Mouse (Mus musculus): ENCODE measurements at regions not wholly inside any gene's neighbourhood (a gene's known extent, or its start where the extent isn't known, plus 50 kb on each side); places are given as distances from the start of the nearest gene placed in this dataset.

DNA sequence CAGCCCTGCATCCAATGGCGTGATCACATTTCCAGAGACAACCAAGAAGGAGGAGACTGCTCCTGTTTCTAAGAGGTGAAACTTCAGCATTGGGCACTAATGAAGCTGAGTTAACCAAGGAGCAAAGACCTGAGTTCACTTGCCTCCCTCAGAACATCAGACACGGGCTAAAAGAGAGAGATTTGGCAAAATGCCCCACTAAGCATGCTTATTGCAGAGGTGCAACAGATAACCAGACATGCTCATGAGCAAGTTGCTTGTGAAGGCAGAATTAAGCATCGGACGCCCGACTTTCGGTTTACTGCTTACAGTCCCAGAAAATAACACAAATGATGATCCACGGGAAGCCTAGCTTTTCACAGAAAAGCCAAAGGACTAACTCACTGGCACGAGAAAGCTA, 228.8 kb downstream of the Gm4791 start:
- Histone ChIP-seq H3K36me3 (no peaks in the 10 kb centered on the region), H3K4me1 (peaks cover 3% of the 10 kb centered on the region; the same call in 1 of the 2 replicates), H3K4me3 (replicated peaks) (no peak overlapping the region), H3K27me3 (replicated peaks) (no peaks in the 10 kb centered on the region), H3K4me2 (no peak overlapping the region), H3K9me3 (replicated peaks) (no peaks in the 10 kb centered on the region), H3K9ac (replicated peaks) (no peak overlapping the region), H3K27ac (replicated peaks) (no peak overlapping the region)
- no peak for ATAC-seq (ENCODE audit: low FRiP score)
- 81% methylated on average over 8 of the region's 8 CpGs for WGBS

- WGBS = 61% methylated on average over 5 of the region's 5 CpGs
- no peak overlapping the region for H3K4me2 ChIP-seq
- no peaks in the 10 kb centered on the region for H3K36me3 ChIP-seq
- H3K9me3 ChIP-seq (replicated peaks) = no peaks in the 10 kb centered on the region
- H3K4me1 ChIP-seq = peaks cover 3% of the 10 kb centered on the region; the same call in 1 of the 2 replicates
- no peak overlapping the region for H3K9ac ChIP-seq (replicated peaks)
- H3K27ac ChIP-seq (replicated peaks) = no peak overlapping the region
- no peaks in the 10 kb centered on the region for H3K27me3 ChIP-seq (replicated peaks)
- ATAC-seq (ENCODE audit: low FRiP score) = no peak
- H3K4me3 ChIP-seq (replicated peaks) = no peak overlapping the region
Measured at GRCm38 (mm10) chr9:47228736-47229135, 230.2 kb downstream of the Gm4791 start.

DNA sequence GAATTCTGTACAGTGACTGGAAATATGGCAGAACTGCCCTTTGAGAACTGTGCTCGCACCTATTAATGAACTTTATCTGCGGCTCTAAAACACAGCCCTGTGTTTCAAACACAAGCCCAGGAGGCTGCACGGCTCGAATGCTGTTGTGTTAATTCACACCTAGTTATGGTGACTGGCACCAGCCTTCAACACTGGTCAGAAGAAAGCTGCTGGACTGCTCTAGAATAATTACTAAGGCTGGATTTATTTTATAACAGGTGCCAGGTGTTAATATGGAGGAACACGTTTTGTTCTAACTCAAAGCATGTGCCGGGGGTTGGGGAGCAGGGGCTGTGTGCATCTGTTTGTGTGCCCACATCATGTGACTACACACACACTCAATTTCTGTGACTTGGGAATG, 230.8 kb downstream of the Gm4791 start:
- WGBS = 59% methylated on average over 6 of the region's 6 CpGs
- Histone ChIP-seq H3K9ac (replicated peaks) (no peak overlapping the region), H3K4me2 (no peak overlapping the region), H3K27ac (replicated peaks) (no peak overlapping the region), H3K36me3 (no peaks in the 10 kb centered on the region), H3K27me3 (replicated peaks) (no peaks in the 10 kb centered on the region), H3K9me3 (replicated peaks) (no peaks in the 10 kb centered on the region), H3K4me3 (replicated peaks) (no peak overlapping the region), H3K4me1 (peaks cover 3% of the 10 kb centered on the region; the same call in 1 of the 2 replicates)
- no peak for ATAC-seq (ENCODE audit: low FRiP score)

DNA sequence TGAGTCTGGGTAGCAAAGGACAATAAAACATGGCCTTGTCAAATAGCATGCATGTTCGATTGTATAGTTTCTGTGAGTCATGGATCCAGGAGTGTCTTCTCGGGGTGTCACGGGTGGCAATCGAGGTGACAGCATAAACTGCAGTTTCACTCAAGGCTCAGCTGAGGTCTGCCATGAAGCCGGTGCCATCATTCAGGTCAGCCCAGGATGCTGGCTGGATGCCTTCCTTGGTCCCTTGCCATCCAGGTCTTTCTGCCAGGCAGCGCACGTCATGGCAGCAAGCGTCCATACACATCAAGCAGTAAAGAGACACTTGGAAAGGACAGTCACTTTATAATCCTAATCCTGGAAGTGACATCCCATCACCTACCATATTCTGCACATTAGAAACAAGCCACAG, 242.4 kb downstream of the Gm4791 start:
- H3K36me3 ChIP-seq = no peaks in the 10 kb centered on the region
- WGBS = 82% methylated on average over 8 of the region's 8 CpGs
- ATAC-seq (ENCODE audit: low FRiP score) = no peak

GRCm38 (mm10) chr9:47242051-47242450, 243.5 kb downstream of the Gm4791 start:
- H3K27ac ChIP-seq (replicated peaks) = no peak overlapping the region
- no peaks in the 10 kb centered on the region for H3K36me3 ChIP-seq
- ATAC-seq (ENCODE audit: low FRiP score) = no peak
- no peaks in the 10 kb centered on the region; the same call in 1 of the 2 replicates for H3K27me3 ChIP-seq (replicated peaks)
- no peaks in the 10 kb centered on the region for H3K4me1 ChIP-seq
- WGBS = 74% methylated on average over 6 of the region's 6 CpGs
- no peak overlapping the region for H3K9ac ChIP-seq (replicated peaks)
- no peaks in the 10 kb centered on the region for H3K9me3 ChIP-seq (replicated peaks)
- no peak overlapping the region for H3K4me3 ChIP-seq (replicated peaks)
- H3K4me2 ChIP-seq = no peak overlapping the region

More for the DNA sequence above, 242.4 kb downstream of the Gm4791 start:
- H3K4me2 ChIP-seq = no peak overlapping the region
- no peak overlapping the region for H3K9ac ChIP-seq (replicated peaks)
- H3K27me3 ChIP-seq (replicated peaks) = no peaks in the 10 kb centered on the region; the same call in 1 of the 2 replicates
- H3K4me1 ChIP-seq = no peaks in the 10 kb centered on the region
- no peaks in the 10 kb centered on the region for H3K9me3 ChIP-seq (replicated peaks)
- no peak overlapping the region for H3K27ac ChIP-seq (replicated peaks)
- no peak overlapping the region for H3K4me3 ChIP-seq (replicated peaks)

DNA sequence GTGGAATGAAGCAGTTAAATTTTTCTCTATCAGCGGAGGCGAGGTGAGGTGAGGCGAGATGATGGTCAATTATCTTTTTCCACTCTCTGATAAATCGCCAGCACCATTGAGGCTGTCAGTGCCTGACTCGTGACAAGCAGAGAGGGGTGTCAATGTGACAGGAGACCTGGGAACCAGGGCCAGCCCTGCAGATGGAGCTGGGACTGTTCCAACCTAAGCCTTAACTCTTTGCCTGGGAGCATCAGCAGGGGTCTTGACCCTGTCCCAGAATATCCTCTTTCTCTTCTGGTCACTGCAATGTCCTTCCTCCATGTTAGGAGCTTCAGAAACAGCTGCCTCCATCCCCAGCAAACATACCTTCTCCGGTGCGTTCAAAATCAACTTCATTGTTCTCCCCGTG, 244.0 kb downstream of the Gm4791 start:
- ATAC-seq (ENCODE audit: low FRiP score) = no peak
- Histone ChIP-seq H3K36me3 (no peaks in the 10 kb centered on the region), H3K27ac (replicated peaks) (no peak overlapping the region), H3K9ac (replicated peaks) (no peak overlapping the region), H3K4me3 (replicated peaks) (no peak overlapping the region), H3K27me3 (replicated peaks) (no peaks in the 10 kb centered on the region; the same call in 1 of the 2 replicates), H3K4me2 (no peak overlapping the region), H3K4me1 (no peaks in the 10 kb centered on the region), H3K9me3 (replicated peaks) (no peaks in the 10 kb centered on the region)
- WGBS = 68% methylated on average over 8 of the region's 8 CpGs

GRCm38 (mm10) chr9:47249029-47249428, 250.5 kb downstream of the Gm4791 start:
- Histone ChIP-seq H3K27ac (replicated peaks) (no peak overlapping the region), H3K4me3 (replicated peaks) (no peak overlapping the region), H3K9me3 (replicated peaks) (no peaks in the 10 kb centered on the region), H3K4me2 (no peak overlapping the region), H3K36me3 (no peaks in the 10 kb centered on the region), H3K9ac (replicated peaks) (no peak overlapping the region), H3K4me1 (peaks cover 2% of the 10 kb centered on the region; the same call in 1 of the 2 replicates), H3K27me3 (replicated peaks) (no peaks in the 10 kb centered on the region)
- no peak for ATAC-seq (ENCODE audit: low FRiP score)
- 70% methylated on average over 3 of the region's 3 CpGs for WGBS

- no peaks in the 10 kb centered on the region for H3K36me3 ChIP-seq
- WGBS = 92% methylated on average over 2 of the region's 2 CpGs
- no peaks in the 10 kb centered on the region for H3K9me3 ChIP-seq (replicated peaks)
- no peak overlapping the region for H3K9ac ChIP-seq (replicated peaks)
- H3K4me2 ChIP-seq = no peak overlapping the region
- no peak for ATAC-seq (ENCODE audit: low FRiP score)
- H3K27ac ChIP-seq (replicated peaks) = no peak overlapping the region
- no peaks in the 10 kb centered on the region for H3K27me3 ChIP-seq (replicated peaks)
- peaks cover 2% of the 10 kb centered on the region; the same call in 1 of the 2 replicates for H3K4me1 ChIP-seq
- no peak overlapping the region for H3K4me3 ChIP-seq (replicated peaks)
Measured at GRCm38 (mm10) chr9:47251160-47251559, 252.6 kb downstream of the Gm4791 start.

GRCm38 (mm10) chr9:47253836-47254657, 255.5 kb downstream of the Gm4791 start:
- Histone ChIP-seq H3K27ac (replicated peaks) (no peak overlapping the region), H3K9ac (replicated peaks) (no peak overlapping the region), H3K4me2 (no peak overlapping the region), H3K4me3 (replicated peaks) (no peak overlapping the region), H3K9me3 (replicated peaks) (no peaks in the 10 kb centered on the region), H3K27me3 (replicated peaks) (no peaks in the 10 kb centered on the region), H3K36me3 (no peaks in the 10 kb centered on the region), H3K4me1 (peaks cover 2% of the 10 kb centered on the region; the same call in 1 of the 2 replicates)
- WGBS = 53% methylated on average over 13 of the region's 13 CpGs
- no peak for ATAC-seq (ENCODE audit: low FRiP score)

DNA sequence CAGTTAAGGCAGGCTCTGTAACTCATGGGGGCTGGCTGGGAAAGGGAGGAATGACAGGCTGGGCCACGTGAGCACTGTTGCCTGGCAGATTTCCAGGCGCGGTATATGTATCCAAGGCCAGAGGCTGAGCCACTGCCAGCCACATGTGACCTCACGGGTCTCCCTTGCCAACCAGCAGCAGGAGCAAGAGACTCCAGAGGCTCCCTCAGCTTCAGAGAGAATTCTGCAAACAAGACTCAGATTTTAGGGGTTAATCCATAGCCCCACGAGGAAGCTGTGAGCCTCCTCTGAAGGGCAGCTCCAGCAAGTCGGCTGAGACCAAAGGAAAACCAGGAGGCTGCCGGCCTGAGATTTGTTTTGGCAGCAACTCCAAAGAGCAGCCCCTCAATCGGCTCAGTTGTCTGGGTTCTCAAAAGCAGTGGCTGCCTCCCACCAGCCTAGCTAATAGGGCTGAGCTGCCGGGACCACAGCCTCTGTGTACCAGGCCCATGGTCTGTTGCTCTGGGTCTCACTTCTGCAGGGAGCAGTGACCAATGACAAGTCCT, 264.0 kb upstream of the Cadm1 start:
- ATAC-seq (ENCODE audit: low FRiP score) = no peak
- no peak overlapping the region for H3K4me2 ChIP-seq
- H3K27ac ChIP-seq (replicated peaks) = peak overlapping the region; percentile 45; the same call in 1 of the 2 replicates
- peaks cover 14% of the 10 kb centered on the region for H3K4me1 ChIP-seq
- H3K9me3 ChIP-seq (replicated peaks) = no peaks in the 10 kb centered on the region
- H3K9ac ChIP-seq (replicated peaks) = no peak overlapping the region
- no peaks in the 10 kb centered on the region for H3K36me3 ChIP-seq
- H3K4me3 ChIP-seq (replicated peaks) = no peak overlapping the region
- peaks cover 7% of the 10 kb centered on the region; the same call in 1 of the 2 replicates for H3K27me3 ChIP-seq (replicated peaks)
- 56% methylated on average over 9 of the region's 9 CpGs for WGBS

DNA sequence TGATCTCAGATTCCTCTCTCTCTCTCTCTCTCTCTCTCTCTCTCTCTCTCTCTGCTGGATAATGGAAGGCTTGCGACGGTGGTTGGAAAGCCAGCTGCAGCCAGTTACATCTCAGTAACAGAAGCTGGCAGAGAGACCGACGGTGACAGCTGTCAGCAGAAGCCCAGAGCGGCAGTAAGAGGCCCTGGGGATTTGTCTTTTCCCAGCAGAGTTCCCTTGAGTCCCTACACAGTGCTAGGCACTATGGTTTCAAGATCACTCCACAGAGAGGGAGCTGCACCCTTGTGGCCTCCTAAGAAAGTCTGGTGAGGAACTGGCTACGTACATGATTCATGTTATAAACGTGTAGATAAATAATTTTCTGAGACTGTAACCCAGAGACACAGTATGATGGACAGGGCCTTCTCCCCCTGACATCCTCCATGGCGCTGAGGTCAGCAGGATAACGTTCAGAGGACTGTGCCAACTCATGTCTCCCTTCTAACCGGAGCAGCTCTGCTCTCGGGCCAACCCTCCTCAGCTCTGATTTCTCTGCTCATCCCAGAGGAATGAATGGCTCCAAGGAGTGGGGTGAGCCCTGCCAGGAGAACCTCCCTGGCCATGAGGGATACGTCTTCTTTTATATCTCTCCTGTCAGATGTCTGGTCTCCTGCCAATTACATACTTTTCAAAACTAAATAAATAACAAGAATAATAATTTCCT, 253.5 kb upstream of the Cadm1 start:
- ATAC-seq (ENCODE audit: low FRiP score) = no peak
- H3K36me3 ChIP-seq = no peaks in the 10 kb centered on the region
- H3K9me3 ChIP-seq (replicated peaks) = no peaks in the 10 kb centered on the region
- no peak overlapping the region for H3K4me2 ChIP-seq
- H3K4me3 ChIP-seq (replicated peaks) = no peak overlapping the region
- WGBS = 42% methylated on average over 12 of the region's 12 CpGs
- peaks cover 18% of the 10 kb centered on the region for H3K4me1 ChIP-seq
- no peak overlapping the region for H3K27ac ChIP-seq (replicated peaks)
- H3K27me3 ChIP-seq (replicated peaks) = 0 out of 2 replicates have a peak, but pooled peaks cover 3% of the 10 kb centered on the region
- H3K9ac ChIP-seq (replicated peaks) = no peak overlapping the region
